Mouse (Mus musculus): ENCODE measurements at regions not wholly inside any gene's neighbourhood (a gene's known extent, or its start where the extent isn't known, plus 50 kb on each side); places are given as distances from the start of the nearest gene placed in this dataset.

DNA sequence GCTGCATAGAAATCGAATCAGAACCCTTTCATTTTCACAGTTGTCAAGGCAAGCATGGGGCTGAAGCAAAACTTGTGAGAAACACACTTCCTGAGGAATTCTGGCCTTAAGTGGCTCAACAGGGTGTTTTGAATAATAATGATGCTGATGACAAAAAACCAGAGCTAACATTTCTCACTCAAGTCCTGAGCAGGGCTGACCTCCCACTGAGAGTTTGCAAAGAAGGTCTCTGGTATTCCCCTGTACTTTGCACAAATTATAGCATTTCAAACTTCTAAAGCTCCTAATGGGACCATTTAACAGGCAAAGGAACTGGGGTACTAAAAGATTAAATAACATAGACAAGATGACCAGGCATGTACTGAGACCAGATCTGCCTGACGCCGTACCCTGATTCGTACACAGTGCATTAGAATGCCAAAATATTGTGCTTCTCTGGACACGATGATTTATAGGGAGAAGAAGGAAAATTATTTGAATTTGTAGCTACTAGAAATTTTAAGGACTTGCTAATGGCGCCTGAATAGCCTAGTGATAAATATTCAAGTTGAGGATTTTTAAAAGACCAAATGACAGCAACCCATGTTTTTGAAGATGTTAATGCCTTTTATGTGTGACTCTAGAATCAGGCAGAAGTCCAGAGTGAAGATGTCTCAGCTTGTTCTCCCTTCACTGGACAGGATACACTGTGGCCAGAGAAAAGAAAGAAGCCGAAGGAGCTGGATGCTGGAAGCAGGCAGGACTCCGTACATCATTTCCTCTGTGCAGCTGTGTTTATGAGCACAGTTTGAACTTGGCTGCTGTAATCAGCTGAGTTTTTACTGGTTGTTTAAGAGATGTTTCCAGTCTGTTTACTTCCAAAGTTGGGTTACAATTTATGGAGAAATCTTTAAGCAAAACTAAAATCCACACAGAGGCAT, 1056.7 kb downstream of the Fam19a2 start:
- Histone ChIP-seq H3K4me2 (ENCODE audit: insufficient read depth, low read depth, poor library complexity, severe bottlenecking) (no peak overlapping the region), H3K9ac (ENCODE audit: insufficient read depth, low read depth) (no peak overlapping the region), H3K27me3 (replicated peaks) (no peaks in the 10 kb centered on the region), H3K79me2 (replicated peaks; ENCODE audit: control insufficient read depth, extremely low read depth, insufficient read depth, poor library complexity, severe bottlenecking) (no peaks in the 10 kb centered on the region), H3K4me3 (replicated peaks in 1 of 3; ENCODE audit: low read depth in 2 of 3, low read length in 2 of 3, poor library complexity in 1 of 3) (no peak overlapping the region), H3K4me1 (ENCODE audit: control insufficient read depth in 1 of 2, insufficient read depth in 2 of 2) (no peaks in the 10 kb centered on the region), H3K9me3 (replicated peaks; ENCODE audit: low read length) (peaks cover 32% of the 10 kb centered on the region), H3K36me3 (replicated peaks in 1 of 2; ENCODE audit: control insufficient read depth in 1 of 2, insufficient read depth in 1 of 2, low read length in 1 of 2) (no peaks in the 10 kb centered on the region), H3K27ac (ENCODE audit: insufficient read depth, low read depth) (no peak overlapping the region)
- dilution Hi-C loops (cut with MboI; ENCODE audit: extremely low pct_ligation_motif_present, extremely low pct_unique_long_range_greater_than_20kb, low sequenced_read_pairs): no loop called here
- TF ChIP-seq MYC (IDR thresholded peaks at IDR 0.05; ENCODE audit: low read depth, low read length): no peak
- no peak for TF ChIP-seq MAZ (IDR thresholded peaks at IDR 0.05; ENCODE audit: low read depth, low read length)
- no peak for TF ChIP-seq HCFC1 (IDR thresholded peaks at IDR 0.05; ENCODE audit: low read depth, low read length)
- no peak for TF ChIP-seq TCF12 (IDR thresholded peaks at IDR 0.05; ENCODE audit: low read depth, low read length)
- no peak for TF ChIP-seq ZMIZ1 (IDR thresholded peaks at IDR 0.05; ENCODE audit: low read depth, low read length)
- no peak for DNase-seq (ENCODE audit: extremely low read depth)
- in situ Hi-C loops (cut with MboI; ENCODE audit: low pct_ligation_motif_present, low pct_unique_long_range_greater_than_20kb, low sequenced_read_pairs): no loop called here

DNA sequence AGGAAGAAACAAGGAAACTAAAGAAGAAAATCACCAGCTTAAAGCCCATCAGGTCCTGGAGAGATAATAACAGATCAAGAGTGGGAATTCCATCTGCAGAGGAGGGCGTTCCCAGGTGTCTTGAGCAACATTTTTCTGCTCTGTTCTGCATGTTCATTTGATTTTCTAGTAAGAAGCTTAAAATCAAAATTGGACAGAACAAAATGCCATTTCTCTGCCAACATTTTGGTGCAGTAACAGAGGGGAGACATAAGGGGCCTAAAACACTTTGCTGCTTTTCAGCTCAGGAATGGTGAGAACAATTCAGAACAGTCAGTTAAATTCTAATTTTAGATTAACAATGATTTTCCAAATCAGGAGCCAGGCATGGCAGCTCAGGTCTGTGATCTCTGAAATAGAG, 1056.8 kb downstream of the Slc16a7 start:
- H3K79me2 ChIP-seq (replicated peaks; ENCODE audit: control insufficient read depth, extremely low read depth, insufficient read depth, poor library complexity, severe bottlenecking): no peaks in the 10 kb centered on the region
- peaks cover 18% of the 10 kb centered on the region for H3K9me3 ChIP-seq (replicated peaks; ENCODE audit: low read length)
- H3K4me2 ChIP-seq (ENCODE audit: insufficient read depth, low read depth, poor library complexity, severe bottlenecking): no peak overlapping the region
- DNase-seq (ENCODE audit: extremely low read depth): no peak
- no peak overlapping the region for H3K9ac ChIP-seq (ENCODE audit: insufficient read depth, low read depth)
- H3K27ac ChIP-seq (ENCODE audit: insufficient read depth, low read depth): no peak overlapping the region
- dilution Hi-C loops (cut with MboI; ENCODE audit: extremely low pct_ligation_motif_present, extremely low pct_unique_long_range_greater_than_20kb, low sequenced_read_pairs): no loop called here
- no peaks in the 10 kb centered on the region for H3K27me3 ChIP-seq (replicated peaks)
- TF ChIP-seq CHD2 (IDR thresholded peaks at IDR 0.05; ENCODE audit: low read length) (no peak), MAX (IDR thresholded peaks at IDR 0.05; ENCODE audit: low read length) (no peak), ZC3H11A (IDR thresholded peaks at IDR 0.05; ENCODE audit: low read depth, low read length) (no peak), SMC3 (IDR thresholded peaks at IDR 0.05; ENCODE audit: low read depth, low read length) (no peak), MYC (IDR thresholded peaks at IDR 0.05; ENCODE audit: low read depth, low read length) (no peak), ETS1 (conservative IDR thresholded peaks at IDR 0.05; ENCODE audit: low read depth, low read length) (no peak), MEF2A (IDR thresholded peaks at IDR 0.05; ENCODE audit: borderline replicate concordance, low read depth, low read length) (no peak), MXI1 (IDR thresholded peaks at IDR 0.05; ENCODE audit: low read depth, low read length) (no peak), CHD1 (IDR thresholded peaks at IDR 0.05; ENCODE audit: low read depth, low read length) (no peak), NRF1 (IDR thresholded peaks at IDR 0.05; ENCODE audit: low read depth, low read length) (no peak), POLR2A (IDR thresholded peaks at IDR 0.05; ENCODE audit: low read depth, low read length) (no peak), RCOR1 (conservative IDR thresholded peaks at IDR 0.05; ENCODE audit: low read depth, low read length) (no peak), KAT2A (IDR thresholded peaks at IDR 0.05; ENCODE audit: insufficient replicate concordance, low read length) (no peak), SIN3A (IDR thresholded peaks at IDR 0.05; ENCODE audit: low read length) (no peak)
- no peaks in the 10 kb centered on the region for H3K4me1 ChIP-seq (ENCODE audit: control insufficient read depth in 1 of 2, insufficient read depth in 2 of 2)
- H3K36me3 ChIP-seq (replicated peaks in 1 of 2; ENCODE audit: control insufficient read depth in 1 of 2, insufficient read depth in 1 of 2, low read length in 1 of 2): no peaks in the 10 kb centered on the region
- in situ Hi-C loops (cut with MboI; ENCODE audit: low pct_ligation_motif_present, low pct_unique_long_range_greater_than_20kb, low sequenced_read_pairs): no loop called here
- H3K4me3 ChIP-seq (replicated peaks in 1 of 3; ENCODE audit: low read depth in 2 of 3, low read length in 2 of 3, poor library complexity in 1 of 3): no peak overlapping the region
